Mouse (Mus musculus): ENCODE results near the gene Gcnt4.
"Not testable (repeated sequence)": the region's sequence is repeated elsewhere in the genome, so short reads cannot be mapped to it uniquely, and the experiment has no call there.

Gene Gcnt4

GRCm38 (mm10) chr13:96923999-96924961 is at the start of gene Gcnt4:
Gcnt4 (plus strand) TSS chr13:96924689.
- in situ Hi-C loops (cut with MboI, MseI) = no loop called here

GRCm38 (mm10) chr13:96878220-96879057 is 46.0 kb upstream of the Gcnt4 start:
- in situ Hi-C loops (cut with MboI, MseI) = no loop called here

- in situ Hi-C loops (cut with MboI, MseI) = no loop called here
Measured at GRCm38 (mm10) chr13:96884534-96884933, 40.0 kb upstream of the Gcnt4 start.

- in situ Hi-C loops (cut with MboI, MseI) = no loop called here
Measured at GRCm38 (mm10) chr13:96889985-96890384, 34.5 kb upstream of the Gcnt4 start.

- in situ Hi-C loops (cut with MboI, MseI) = no loop called here
Measured at GRCm38 (mm10) chr13:96895144-96895543, 29.3 kb upstream of the Gcnt4 start.

- in situ Hi-C loops (cut with MboI, MseI) = no loop called here
Measured at GRCm38 (mm10) chr13:96906717-96907116, 17.8 kb upstream of the Gcnt4 start.

GRCm38 (mm10) chr13:96911202-96911601 is 13.3 kb upstream of the Gcnt4 start:
- in situ Hi-C loops (cut with MboI, MseI) = loop anchor here (10.0 kb wide), 1 partner anchor 94 kb away; no protein-coding TSS in a partner anchor

- in situ Hi-C loops (cut with MboI, MseI) = not testable (repeated sequence)
Measured at GRCm38 (mm10) chr13:96923134-96923533, 1.4 kb upstream of the Gcnt4 start.

GRCm38 (mm10) chr13:96924985-96925745 is 676 bp downstream of the Gcnt4 start:
- in situ Hi-C loops (cut with MboI, MseI) = no loop called here

- in situ Hi-C loops (cut with MboI, MseI) = no loop called here
Measured at GRCm38 (mm10) chr13:96925991-96926725, 1.7 kb downstream of the Gcnt4 start.

GRCm38 (mm10) chr13:96927781-96928180 is 3.3 kb downstream of the Gcnt4 start:
- in situ Hi-C loops (cut with MboI, MseI) = no loop called here

GRCm38 (mm10) chr13:96928432-96929039 is 4.0 kb downstream of the Gcnt4 start:
- in situ Hi-C loops (cut with MboI, MseI) = no loop called here

- in situ Hi-C loops (cut with MboI, MseI) = no loop called here
Measured at GRCm38 (mm10) chr13:96932745-96933144, 8.3 kb downstream of the Gcnt4 start.

GRCm38 (mm10) chr13:96933367-96933766 is 8.9 kb downstream of the Gcnt4 start:
- in situ Hi-C loops (cut with MboI, MseI) = no loop called here

- in situ Hi-C loops (cut with MboI, MseI) = no loop called here
Measured at GRCm38 (mm10) chr13:96936173-96936777, 11.8 kb downstream of the Gcnt4 start.

- in situ Hi-C loops (cut with MboI, MseI) = no loop called here
Measured at GRCm38 (mm10) chr13:96937059-96937558, 12.6 kb downstream of the Gcnt4 start.

GRCm38 (mm10) chr13:96939680-96940079 is 15.2 kb downstream of the Gcnt4 start:
- in situ Hi-C loops (cut with MboI, MseI) = no loop called here

- in situ Hi-C loops (cut with MboI, MseI) = not testable (repeated sequence)
Measured at GRCm38 (mm10) chr13:96941481-96941880, 17.0 kb downstream of the Gcnt4 start.

GRCm38 (mm10) chr13:96943571-96943970 is 19.1 kb downstream of the Gcnt4 start:
- in situ Hi-C loops (cut with MboI, MseI) = no loop called here

GRCm38 (mm10) chr13:96945748-96946147 is 21.3 kb downstream of the Gcnt4 start:
- in situ Hi-C loops (cut with MboI, MseI) = no loop called here
